Mouse (Mus musculus): ENCODE measurements at regions not wholly inside any gene's neighbourhood (a gene's known extent, or its start where the extent isn't known, plus 50 kb on each side); places are given as distances from the start of the nearest gene placed in this dataset.

GRCm38 (mm10) chr11:56308383-56309105 is 267.7 kb upstream of the Nmur2 start:
- Histone ChIP-seq H3K79me2 (ENCODE audit: control insufficient read depth, insufficient read depth, low read length, poor library complexity) (no peaks in the 10 kb centered on the region), H3K27me3 (ENCODE audit: control insufficient read depth in 1 of 2, insufficient read depth in 2 of 2, low read length in 2 of 2) (no peaks in the 10 kb centered on the region), H3K4me1 (ENCODE audit: control insufficient read depth in 1 of 2, insufficient read depth in 2 of 2, low read length in 2 of 2) (no peaks in the 10 kb centered on the region), H3K9me3 (replicated peaks; ENCODE audit: insufficient read depth, low read length) (no peaks in the 10 kb centered on the region), H3K36me3 (ENCODE audit: control insufficient read depth in 1 of 2, insufficient read depth in 2 of 2, low read length in 2 of 2) (no peaks in the 10 kb centered on the region), H3K27ac (ENCODE audit: control insufficient read depth, low read depth, low read length) (no peak overlapping the region), H3K4me3 (ENCODE audit: control insufficient read depth in 1 of 2, insufficient read depth in 1 of 2, low read depth in 2 of 2, low read length in 2 of 2) (no peak overlapping the region), H3K9ac (ENCODE audit: control insufficient read depth, low read depth, low read length, poor library complexity, severe bottlenecking) (no peak overlapping the region)
- no peak for DNase-seq (ENCODE audit: low read depth, low spot score)
- TF ChIP-seq ETS1 (IDR thresholded peaks at IDR 0.05; ENCODE audit: low read depth, low read length) (no peak), MEF2A (IDR thresholded peaks at IDR 0.05; ENCODE audit: extremely low read depth, insufficient replicate concordance, low read depth, low read length, poor library complexity, severe bottlenecking) (no peak), USF2 (IDR thresholded peaks at IDR 0.05; ENCODE audit: borderline replicate concordance in 1 of 2, insufficient read depth in 1 of 2, low read depth in 1 of 2, low read length in 2 of 2) (no peak), POLR2AphosphoS2 (IDR thresholded peaks at IDR 0.05; ENCODE audit: low read length) (no peak), TAL1 (IDR thresholded peaks at IDR 0.05; ENCODE audit: low read length) (no peak), POLR2A (IDR thresholded peaks at IDR 0.05; ENCODE audit: control insufficient read depth in 1 of 2, insufficient read depth in 1 of 2, low read depth in 1 of 2, low read length in 2 of 2, poor library complexity in 1 of 2) (no peak), ZNF384 (IDR thresholded peaks at IDR 0.05; ENCODE audit: low read depth, low read length) (no peak), ZKSCAN1 (IDR thresholded peaks at IDR 0.05; ENCODE audit: low read depth, low read length) (no peak), NELFE (IDR thresholded peaks at IDR 0.05; ENCODE audit: low read depth, low read length) (no peak), RAD21 (IDR thresholded peaks at IDR 0.05; ENCODE audit: low read depth, low read length) (no peak), MYB (IDR thresholded peaks at IDR 0.05; ENCODE audit: low read depth, low read length) (no peak), NRF1 (IDR thresholded peaks at IDR 0.05; ENCODE audit: insufficient read depth, low read depth, low read length, poor library complexity, severe bottlenecking) (no peak), POLR2AphosphoS5 (IDR thresholded peaks at IDR 0.05; ENCODE audit: borderline replicate concordance, low read depth, low read length) (no peak), CHD2 (IDR thresholded peaks at IDR 0.05; ENCODE audit: low read length) (no peak), ZC3H11A (IDR thresholded peaks at IDR 0.05; ENCODE audit: low read depth, low read length) (no peak), MAX (IDR thresholded peaks at IDR 0.05; ENCODE audit: low read length) (no peak), GABPA (IDR thresholded peaks at IDR 0.05; ENCODE audit: low read depth, low read length) (no peak), TBP (IDR thresholded peaks at IDR 0.05; ENCODE audit: low read depth, low read length) (no peak), KAT2A (conservative IDR thresholded peaks at IDR 0.05; ENCODE audit: low read depth, low read length) (no peak), USF1 (IDR thresholded peaks at IDR 0.05; ENCODE audit: low read depth, low read length) (no peak)

- Histone ChIP-seq H3K9me3 (replicated peaks; ENCODE audit: insufficient read depth, low read length) (no peaks in the 10 kb centered on the region), H3K27ac (ENCODE audit: control insufficient read depth, low read depth, low read length) (no peak overlapping the region), H3K27me3 (ENCODE audit: control insufficient read depth in 1 of 2, insufficient read depth in 2 of 2, low read length in 2 of 2) (no peaks in the 10 kb centered on the region), H3K4me3 (ENCODE audit: control insufficient read depth in 1 of 2, insufficient read depth in 1 of 2, low read depth in 2 of 2, low read length in 2 of 2) (no peak overlapping the region), H3K79me2 (ENCODE audit: control insufficient read depth, insufficient read depth, low read length, poor library complexity) (no peaks in the 10 kb centered on the region), H3K36me3 (ENCODE audit: control insufficient read depth in 1 of 2, insufficient read depth in 2 of 2, low read length in 2 of 2) (no peaks in the 10 kb centered on the region), H3K4me1 (ENCODE audit: control insufficient read depth in 1 of 2, insufficient read depth in 2 of 2, low read length in 2 of 2) (no peaks in the 10 kb centered on the region), H3K9ac (ENCODE audit: control insufficient read depth, low read depth, low read length, poor library complexity, severe bottlenecking) (no peak overlapping the region)
- TF ChIP-seq CTCF (IDR thresholded peaks at IDR 0.05 in 2 of 3, conservative IDR thresholded peaks at IDR 0.05 in 1 of 3; ENCODE audit: control insufficient read depth in 1 of 3, insufficient read depth in 1 of 3, low read depth in 2 of 3, low read length in 3 of 3, poor library complexity in 1 of 3, severe bottlenecking in 1 of 3) (peak; percentile 22 to 38 (median 34)), MYB (IDR thresholded peaks at IDR 0.05; ENCODE audit: low read depth, low read length) (no peak), SMC3 (IDR thresholded peaks at IDR 0.05; ENCODE audit: low read depth, low read length) (peak; percentile 40; the same call in 1 of the 2 replicates)
- DNase-seq (ENCODE audit: low read depth, low spot score): peak; percentile 12
These were observed 266.2 kb upstream of the Nmur2 start for GRCm38 (mm10) chr11:56307051-56307450.
